Mouse (Mus musculus) stomach, embryonic 14.5 days (tissue): ENCODE data around the gene Ntn1. TPM values are rescaled to one million over a fixed set of nuclear protein-coding genes. Genes with fewer than 3 reads are reported as not detected.
A peak's percentile ranks its signal among the peaks of the same experiment; 100 is the strongest.

Source experiments
- ATAC-seq: fragments of 200-750 bp; cut with Nextera tagmentation; 2 replicates; pipeline ENCODE4 v1.8.0; 2017; ENCODE audit warnings: low read depth, moderate TSS enrichment; ENCODE audit not compliant: insufficient number of reproducible peaks, insufficient read depth, low FRiP score
- H3K27ac ChIP-seq: fragments of 300-500 bp; sonication (generic); 2 replicates; pipeline ENCODE4 v1.5.1; 2014; ENCODE audit warnings: mild to moderate bottlenecking, low read length, moderate library complexity, mixed read lengths
- H3K27me3 ChIP-seq: fragments of 300-500 bp; sonication (generic); 2 replicates; pipeline ENCODE4 v1.6.1; 2014; ENCODE audit warnings: low read length, control low read depth, mixed read lengths; ENCODE audit not compliant: control insufficient read depth, insufficient read depth
- H3K36me3 ChIP-seq: fragments of 300-500 bp; sonication (generic); 2 replicates; pipeline ENCODE4 v1.6.1; 2014; ENCODE audit warnings: mild to moderate bottlenecking, control low read depth, low read length, moderate library complexity, mixed read lengths; ENCODE audit not compliant: control insufficient read depth, insufficient read depth
- H3K4me1 ChIP-seq: fragments of 300-500 bp; sonication (generic); 2 replicates; pipeline ENCODE4 v1.6.1; 2014; ENCODE audit warnings: low read length, control low read depth, mixed read lengths; ENCODE audit not compliant: control insufficient read depth, insufficient read depth
- H3K4me2 ChIP-seq: fragments of 300-500 bp; sonication (generic); replicated peaks from 2 replicates; pipeline ENCODE4 v1.6.1; 2014; ENCODE audit warnings: low read depth, low read length, control low read depth
- H3K4me3 ChIP-seq: fragments of 300-500 bp; sonication (generic); 2 replicates; pipeline ENCODE4 v1.5.1; 2014; ENCODE audit warnings: low read depth, low read length, control low read depth
- H3K9ac ChIP-seq: fragments of 300-500 bp; sonication (generic); replicated peaks from 2 replicates; pipeline ENCODE4 v1.6.1; 2014; ENCODE audit warnings: low read depth, mild to moderate bottlenecking, control low read depth, low read length, moderate library complexity, mixed read lengths
- H3K9me3 ChIP-seq: fragments of 300-500 bp; sonication (generic); 2 replicates; pipeline ENCODE4 v1.6.1; 2016; ENCODE audit warnings: low read depth, low read length, control low read depth; ENCODE audit not compliant: control insufficient read depth
- WGBS: fragments of 180-500 bp; shearing (Covaris S2); extraction: QIAGEN DNeasy Blood & Tissue Kit; methylation state at CpG from one replicate; pipeline ENCODE4 v1.1.7; 2014; 5-methylcytosine and 5-hydroxymethylcytosine counted together
- polyA plus RNA-seq: library from polyadenylated mRNA; unstranded; fragments of >200 nt; fragmentation: Nextera tagmentation; extraction: Ambion mirVana; gene quantifications from 2 replicates; pipeline ENCODE4 v1.2.1, GENCODE M21; 2014

Gene Ntn1
- polyA plus RNA-seq, 1 experiment from 2014 or later, result 8.7 TPM

GRCm38 (mm10) chr11:68373105-68373504, 27.5 kb downstream of the Ntn1 start:
- Histone ChIP-seq H3K4me1 (peaks cover 19% of the 10 kb centered on the region; the same call in 1 of the 2 replicates), H3K9ac (no peak overlapping the region), H3K9me3 (no peaks in the 10 kb centered on the region), H3K27me3 (no peaks in the 10 kb centered on the region), H3K4me3 (no peak overlapping the region), H3K4me2 (no peak overlapping the region), H3K27ac (no peak overlapping the region), H3K36me3 (no peaks in the 10 kb centered on the region)
- WGBS, result 58% methylated on average over 10 of the region's 10 CpGs
- ATAC-seq, result no peak

GRCm38 (mm10) chr11:68371609-68372008, 29.0 kb downstream of the Ntn1 start:
- Histone ChIP-seq H3K4me1 (peaks cover 19% of the 10 kb centered on the region; the same call in 1 of the 2 replicates), H3K36me3 (no peaks in the 10 kb centered on the region), H3K4me2 (no peak overlapping the region), H3K4me3 (no peak overlapping the region), H3K9me3 (no peaks in the 10 kb centered on the region), H3K9ac (0 out of 2 replicates have a peak overlapping the region, but pooled peaks have one; percentile 6), H3K27ac (no peak overlapping the region), H3K27me3 (no peaks in the 10 kb centered on the region)
- ATAC-seq, result no peak
- 58% methylated on average over 11 of the region's 11 CpGs for WGBS

- no peaks in the 10 kb centered on the region for H3K36me3 ChIP-seq
- no peaks in the 10 kb centered on the region for H3K4me1 ChIP-seq
- no peak overlapping the region for H3K4me2 ChIP-seq
- no peaks in the 10 kb centered on the region for H3K9me3 ChIP-seq
- no peaks in the 10 kb centered on the region for H3K27me3 ChIP-seq
- H3K27ac ChIP-seq, result no peak overlapping the region
- ATAC-seq, result no peak
- H3K4me3 ChIP-seq, result no peak overlapping the region
- WGBS, result 75% methylated on average over 8 of the region's 8 CpGs
- H3K9ac ChIP-seq, result no peak overlapping the region
These were observed 43.7 kb downstream of the Ntn1 start for GRCm38 (mm10) chr11:68356901-68357300.

- 60% methylated on average over 8 of the region's 8 CpGs for WGBS
- Histone ChIP-seq H3K36me3 (no peaks in the 10 kb centered on the region), H3K9ac (no peak overlapping the region), H3K4me1 (no peaks in the 10 kb centered on the region), H3K27me3 (no peaks in the 10 kb centered on the region), H3K27ac (no peak overlapping the region), H3K9me3 (no peaks in the 10 kb centered on the region), H3K4me3 (no peak overlapping the region), H3K4me2 (no peak overlapping the region)
- no peak for ATAC-seq
These were observed 45.1 kb downstream of the Ntn1 start for GRCm38 (mm10) chr11:68355561-68355960.

- Histone ChIP-seq H3K4me1 (no peaks in the 10 kb centered on the region), H3K36me3 (no peaks in the 10 kb centered on the region), H3K9ac (no peak overlapping the region), H3K4me2 (no peak overlapping the region), H3K4me3 (no peak overlapping the region), H3K27me3 (no peaks in the 10 kb centered on the region), H3K27ac (no peak overlapping the region), H3K9me3 (no peaks in the 10 kb centered on the region)
- WGBS, result 75% methylated on average over 3 of the region's 3 CpGs
- no peak for ATAC-seq
These were observed 45.8 kb downstream of the Ntn1 start for GRCm38 (mm10) chr11:68354848-68355247.

GRCm38 (mm10) chr11:68352236-68352635, 48.4 kb downstream of the Ntn1 start:
- Histone ChIP-seq H3K4me1 (no peaks in the 10 kb centered on the region), H3K4me2 (no peak overlapping the region), H3K36me3 (no peaks in the 10 kb centered on the region), H3K9me3 (no peaks in the 10 kb centered on the region), H3K9ac (no peak overlapping the region), H3K27me3 (no peaks in the 10 kb centered on the region), H3K4me3 (no peak overlapping the region), H3K27ac (no peak overlapping the region)
- ATAC-seq, result no peak
- 49% methylated on average over 6 of the region's 6 CpGs for WGBS

GRCm38 (mm10) chr11:68348851-68349250, 51.8 kb downstream of the Ntn1 start:
- 87% methylated on average over 12 of the region's 12 CpGs for WGBS
- no peaks in the 10 kb centered on the region for H3K9me3 ChIP-seq
- H3K4me1 ChIP-seq, result peaks cover 11% of the 10 kb centered on the region; the same call in 1 of the 2 replicates
- ATAC-seq, result no peak
- no peak overlapping the region for H3K27ac ChIP-seq
- H3K36me3 ChIP-seq, result no peaks in the 10 kb centered on the region
- no peak overlapping the region for H3K4me3 ChIP-seq
- no peak overlapping the region for H3K9ac ChIP-seq
- no peak overlapping the region for H3K4me2 ChIP-seq
- H3K27me3 ChIP-seq, result no peaks in the 10 kb centered on the region

- Histone ChIP-seq H3K9me3 (no peaks in the 10 kb centered on the region), H3K4me3 (no peak overlapping the region), H3K9ac (no peak overlapping the region), H3K4me1 (peaks cover 11% of the 10 kb centered on the region; the same call in 1 of the 2 replicates), H3K4me2 (no peak overlapping the region), H3K36me3 (no peaks in the 10 kb centered on the region), H3K27ac (no peak overlapping the region), H3K27me3 (no peaks in the 10 kb centered on the region)
- ATAC-seq, result no peak
- 59% methylated on average over 6 of the region's 6 CpGs for WGBS
These were observed 52.5 kb downstream of the Ntn1 start for GRCm38 (mm10) chr11:68348083-68348482.

- H3K4me3 ChIP-seq, result no peak overlapping the region
- H3K4me2 ChIP-seq, result no peak overlapping the region
- no peak for ATAC-seq
These were observed 53.1 kb downstream of the Ntn1 start for GRCm38 (mm10) chr11:68347508-68347907.

More at GRCm38 (mm10) chr11:68347508-68347907, 53.1 kb downstream of the Ntn1 start:
- 55% methylated on average over 5 of the region's 5 CpGs for WGBS
- Histone ChIP-seq H3K9ac (no peak overlapping the region), H3K4me1 (peaks cover 11% of the 10 kb centered on the region; the same call in 1 of the 2 replicates), H3K36me3 (no peaks in the 10 kb centered on the region), H3K27me3 (no peaks in the 10 kb centered on the region), H3K27ac (no peak overlapping the region), H3K9me3 (no peaks in the 10 kb centered on the region)
